Mouse (Mus musculus) adrenal gland, adult 2 months (tissue): Measurements from ENCODE around the gene Th. TPM values are rescaled to one million over a fixed set of nuclear protein-coding genes. Genes with fewer than 3 reads are reported as not detected.

Experiments
- DNase-seq: peaks from one replicate; pipeline ENCODE4 v3.0.0; 2021
- polyA plus RNA-seq: library from polyadenylated mRNA; depleted of rRNA; stranded (reverse); fragments of >200 nt; gene quantifications from 2 replicates; pipeline ENCODE4 v1.2.3, GENCODE M21; 2012; rRNA removed
- total RNA-seq, 2 experiments: library from RNA; stranded (reverse); gene quantifications; 2 replicates each; pipeline ENCODE4 v1.2.3; 2021

The Th gene
- total and polyA plus RNA-seq, 3 experiments: 447 to 1,365 (median 531) TPM

GRCm38 (mm10) chr7:142901774-142902173, 29.2 kb downstream of the Th start:
- no peak for DNase-seq

- peak; percentile 52 for DNase-seq
These were observed 31.1 kb downstream of the Th start for GRCm38 (mm10) chr7:142899872-142900271.

GRCm38 (mm10) chr7:142897471-142897870, 33.5 kb downstream of the Th start:
- no peak for DNase-seq

GRCm38 (mm10) chr7:142895901-142896665, 34.8 kb downstream of the Th start:
- DNase-seq: no peak

- DNase-seq: no peak
These were observed 35.6 kb downstream of the Th start for GRCm38 (mm10) chr7:142895223-142895840.

- DNase-seq: peak; percentile 76
These were observed 36.3 kb downstream of the Th start for GRCm38 (mm10) chr7:142894669-142895068.

- no peak for DNase-seq
These were observed 36.9 kb downstream of the Th start for GRCm38 (mm10) chr7:142893721-142894639.

- no peak for DNase-seq
These were observed 37.6 kb downstream of the Th start for GRCm38 (mm10) chr7:142893296-142893695.

- DNase-seq: no peak
These were observed 61.3 kb downstream of the Th start for GRCm38 (mm10) chr7:142869419-142870163.

- peak; percentile 14 for DNase-seq
These were observed 80.2 kb downstream of the Th start for GRCm38 (mm10) chr7:142850681-142851080.

Other genes with a start within 250 kb of the Th start
- gene Ins2, start 187.7 kb downstream of the Th start, total RNA-seq: not detected
- not detected in 2 replicates for gene Ins2, start 187.7 kb downstream of the Th start, polyA plus RNA-seq
- under 1 TPM; 0.17 to 0.35 TPM for gene Ascl2, start 38.1 kb upstream of the Th start, total RNA-seq
- 1.9 and 3.8 TPM in 2 replicates for gene Ascl2, start 38.1 kb upstream of the Th start, polyA plus RNA-seq
- under 1 TPM; 0.49 to 0.62 TPM for gene Tspan32, start 73.9 kb upstream of the Th start, total RNA-seq
- 0.83 and 1.4 TPM in 2 replicates for gene Tspan32, start 73.9 kb upstream of the Th start, polyA plus RNA-seq
- gene Cd81, start 121.6 kb upstream of the Th start, total RNA-seq: 100 to 1,000 TPM; 693 to 716 TPM
- gene Cd81, start 121.6 kb upstream of the Th start, polyA plus RNA-seq: 3,024 and 3,201 TPM in 2 replicates
- gene Tssc4, start 138.1 kb upstream of the Th start, total RNA-seq: 10 to 100 TPM; 23.3 to 30.9 TPM
- gene Tssc4, start 138.1 kb upstream of the Th start, polyA plus RNA-seq: 120 and 142 TPM in 2 replicates
- gene Trpm5, start 163.5 kb upstream of the Th start, total RNA-seq: under 1 TPM; 0.23 to 0.24 TPM
- gene Trpm5, start 163.5 kb upstream of the Th start, polyA plus RNA-seq: 0.40 and 0.48 TPM in 2 replicates
- gene Kcnq1, start 175.2 kb upstream of the Th start, total RNA-seq: 1 to 10 TPM; 1.9 to 4.1 TPM
- 14.2 and 17.2 TPM in 2 replicates for gene Kcnq1, start 175.2 kb upstream of the Th start, polyA plus RNA-seq